Mouse (Mus musculus): Measurements from ENCODE around the gene Sncg. TPM values are rescaled to one million over a fixed set of nuclear protein-coding genes. Genes with fewer than 3 reads are reported as not detected.

The Sncg gene
- total and polyA plus RNA-seq, 3 experiments: 0.21 to 0.50 (median 0.27) TPM

GRCm38 (mm10) chr14:34363490-34364253 is 10.9 kb downstream of the Sncg start:
- Histone ChIP-seq H3K27ac (ENCODE audit: insufficient read depth, low read depth) (no peak overlapping the region), H3K9ac (ENCODE audit: insufficient read depth, low read depth) (no peak overlapping the region)
- TF ChIP-seq TBP (conservative IDR thresholded peaks at IDR 0.05; ENCODE audit: low read depth, low read length) (no peak), POLR2AphosphoS2 (IDR thresholded peaks at IDR 0.05; ENCODE audit: low read depth, low read length) (no peak), USF1 (IDR thresholded peaks at IDR 0.05; ENCODE audit: low read depth, low read length) (no peak), JUND (conservative IDR thresholded peaks at IDR 0.05; ENCODE audit: low read depth, low read length) (no peak)

DNA sequence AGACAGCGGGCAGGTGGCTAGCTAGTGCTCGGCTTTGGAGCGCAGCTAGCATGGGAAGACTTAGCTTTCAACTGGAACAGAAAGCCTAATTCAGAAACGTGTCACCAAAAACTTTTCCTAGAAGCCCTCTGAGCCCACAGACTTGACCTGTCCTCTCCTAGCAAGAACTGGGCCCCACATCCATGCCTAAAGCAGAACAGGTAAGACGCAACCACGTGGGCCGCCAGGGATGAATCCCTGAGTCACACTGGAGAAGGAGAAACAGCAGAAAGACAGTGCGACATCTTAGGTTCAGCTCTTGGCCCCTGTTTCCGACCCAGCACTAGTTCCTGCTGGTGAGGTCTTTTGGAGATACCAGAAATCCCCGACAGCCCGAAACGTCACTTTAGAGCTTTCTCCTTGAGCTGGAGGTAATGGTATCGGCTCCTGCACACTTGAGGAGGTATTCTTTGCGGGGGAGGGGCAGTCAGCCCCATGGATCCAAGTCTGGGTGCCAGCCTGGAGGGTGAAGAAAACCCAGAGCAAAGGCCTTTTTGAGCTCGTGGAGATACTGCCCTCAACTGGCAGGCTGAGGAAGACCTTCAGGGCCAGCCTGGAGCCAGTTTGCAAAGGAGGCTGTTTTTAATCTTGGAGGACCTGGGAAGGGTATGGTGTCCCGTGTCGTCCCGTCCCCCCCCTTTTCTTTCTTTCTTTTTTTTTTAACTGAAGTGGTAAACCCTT is 11.7 kb downstream of the Sncg start:
- Histone ChIP-seq H3K4me2 (ENCODE audit: insufficient read depth, low read depth, poor library complexity, severe bottlenecking) (no peak overlapping the region), H3K4me3 (replicated peaks in 1 of 3; ENCODE audit: low read depth in 2 of 3, low read length in 2 of 3, poor library complexity in 1 of 3) (no peak overlapping the region), H3K4me1 (ENCODE audit: control insufficient read depth in 1 of 2, insufficient read depth in 2 of 2) (0 out of 4 replicates have a peak, but pooled peaks cover 0 to 3% of the 10 kb centered on the region in 2 experiments), H3K36me3 (replicated peaks in 1 of 2; ENCODE audit: control insufficient read depth in 1 of 2, insufficient read depth in 1 of 2, low read length in 1 of 2) (no peaks in the 10 kb centered on the region), H3K27me3 (replicated peaks) (no peaks in the 10 kb centered on the region), H3K9ac (ENCODE audit: insufficient read depth, low read depth) (no peak overlapping the region), H3K9me3 (replicated peaks; ENCODE audit: low read length) (peaks cover 19% of the 10 kb centered on the region), H3K79me2 (replicated peaks; ENCODE audit: control insufficient read depth, extremely low read depth, insufficient read depth, poor library complexity, severe bottlenecking) (no peaks in the 10 kb centered on the region), H3K27ac (ENCODE audit: insufficient read depth, low read depth) (no peak overlapping the region)
- dilution Hi-C loops (cut with MboI; ENCODE audit: extremely low pct_ligation_motif_present, extremely low pct_unique_long_range_greater_than_20kb, low sequenced_read_pairs): no loop called here
- in situ Hi-C loops (cut with MboI; ENCODE audit: low pct_ligation_motif_present, low pct_unique_long_range_greater_than_20kb, low sequenced_read_pairs): no loop called here
- no peak for DNase-seq (ENCODE audit: extremely low read depth)
- TF ChIP-seq CTCF (conservative IDR thresholded peaks at IDR 0.05 in 1 of 2, IDR thresholded peaks at IDR 0.05 in 1 of 2; ENCODE audit: low read depth in 2 of 2, low read length in 2 of 2): peak in 1 of 2 experiments; percentile 59; a peak in 2 of 4 replicates
- no peak for TF ChIP-seq USF2 (conservative IDR thresholded peaks at IDR 0.05; ENCODE audit: low read depth, low read length)
- TF ChIP-seq RAD21 (IDR thresholded peaks at IDR 0.05; ENCODE audit: low read depth, low read length): peak; percentile 61
- TF ChIP-seq CHD2 (IDR thresholded peaks at IDR 0.05; ENCODE audit: low read length): 0 out of 2 replicates have a peak, but pooled peaks have one; percentile 16
- no peak for TF ChIP-seq ZKSCAN1 (IDR thresholded peaks at IDR 0.05; ENCODE audit: borderline replicate concordance, low read depth, low read length)
- peak; percentile 45 for TF ChIP-seq SMC3 (IDR thresholded peaks at IDR 0.05; ENCODE audit: low read depth, low read length)

More at GRCm38 (mm10) chr14:34363490-34364253, 10.9 kb downstream of the Sncg start:
- H3K79me2 ChIP-seq (replicated peaks; ENCODE audit: control insufficient read depth, extremely low read depth, insufficient read depth, poor library complexity, severe bottlenecking): no peaks in the 10 kb centered on the region
- in situ Hi-C loops (cut with MboI; ENCODE audit: low pct_ligation_motif_present, low pct_unique_long_range_greater_than_20kb, low sequenced_read_pairs): no loop called here
- no peaks in the 10 kb centered on the region for H3K36me3 ChIP-seq (replicated peaks in 1 of 2; ENCODE audit: control insufficient read depth in 1 of 2, insufficient read depth in 1 of 2, low read length in 1 of 2)
- H3K27me3 ChIP-seq (replicated peaks): no peaks in the 10 kb centered on the region
- peaks cover 19% of the 10 kb centered on the region for H3K9me3 ChIP-seq (replicated peaks; ENCODE audit: low read length)
- 0 out of 4 replicates have a peak, but pooled peaks cover 0 to 3% of the 10 kb centered on the region in 2 experiments for H3K4me1 ChIP-seq (ENCODE audit: control insufficient read depth in 1 of 2, insufficient read depth in 2 of 2)
- no peak for DNase-seq (ENCODE audit: extremely low read depth)
- H3K4me2 ChIP-seq (ENCODE audit: insufficient read depth, low read depth, poor library complexity, severe bottlenecking): no peak overlapping the region
- dilution Hi-C loops (cut with MboI; ENCODE audit: extremely low pct_ligation_motif_present, extremely low pct_unique_long_range_greater_than_20kb, low sequenced_read_pairs): no loop called here
- H3K4me3 ChIP-seq (replicated peaks in 1 of 3; ENCODE audit: low read depth in 2 of 3, low read length in 2 of 3, poor library complexity in 1 of 3): no peak overlapping the region

DNA sequence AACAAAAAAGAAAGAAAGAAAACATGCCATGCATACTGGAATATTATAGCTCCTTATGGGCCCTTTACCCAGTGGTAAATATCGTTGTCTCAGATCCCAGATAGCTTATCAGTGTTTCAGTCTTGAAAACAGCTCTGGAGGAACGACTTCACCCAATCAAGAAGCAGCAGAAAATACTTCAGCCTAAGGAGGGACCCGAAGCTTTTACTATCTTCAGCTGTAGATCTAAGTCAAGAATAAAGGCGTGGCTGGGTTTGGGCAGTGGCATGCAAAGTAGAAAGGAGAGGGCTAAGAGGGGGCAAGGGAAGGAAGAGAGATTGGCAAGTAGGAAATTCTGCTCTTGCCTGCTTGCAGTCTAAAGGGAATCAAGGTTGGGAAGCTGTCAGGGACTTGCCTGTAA is 12.5 kb downstream of the Sncg start:
- no peak overlapping the region for H3K4me3 ChIP-seq (replicated peaks in 1 of 3; ENCODE audit: low read depth in 2 of 3, low read length in 2 of 3, poor library complexity in 1 of 3)
- H3K9ac ChIP-seq (ENCODE audit: insufficient read depth, low read depth): no peak overlapping the region
- H3K27ac ChIP-seq (ENCODE audit: insufficient read depth, low read depth): no peak overlapping the region
- 0 out of 4 replicates have a peak, but pooled peaks cover 0 to 3% of the 10 kb centered on the region in 2 experiments for H3K4me1 ChIP-seq (ENCODE audit: control insufficient read depth in 1 of 2, insufficient read depth in 2 of 2)
- H3K36me3 ChIP-seq (replicated peaks in 1 of 2; ENCODE audit: control insufficient read depth in 1 of 2, insufficient read depth in 1 of 2, low read length in 1 of 2): no peaks in the 10 kb centered on the region
- peaks cover 19% of the 10 kb centered on the region for H3K9me3 ChIP-seq (replicated peaks; ENCODE audit: low read length)
- no peak overlapping the region for H3K4me2 ChIP-seq (ENCODE audit: insufficient read depth, low read depth, poor library complexity, severe bottlenecking)
- in situ Hi-C loops (cut with MboI; ENCODE audit: low pct_ligation_motif_present, low pct_unique_long_range_greater_than_20kb, low sequenced_read_pairs): no loop called here
- H3K27me3 ChIP-seq (replicated peaks): no peaks in the 10 kb centered on the region
- dilution Hi-C loops (cut with MboI; ENCODE audit: extremely low pct_ligation_motif_present, extremely low pct_unique_long_range_greater_than_20kb, low sequenced_read_pairs): no loop called here
- TF ChIP-seq BHLHE40 (IDR thresholded peaks at IDR 0.05; ENCODE audit: low read depth, low read length) (no peak), CHD1 (IDR thresholded peaks at IDR 0.05; ENCODE audit: low read depth, low read length) (no peak), POLR2AphosphoS2 (IDR thresholded peaks at IDR 0.05; ENCODE audit: low read depth, low read length) (no peak), MXI1 (IDR thresholded peaks at IDR 0.05; ENCODE audit: low read depth, low read length) (no peak), EP300 (IDR thresholded peaks at IDR 0.05; ENCODE audit: low read length) (no peak)
- no peak for DNase-seq (ENCODE audit: extremely low read depth)
- H3K79me2 ChIP-seq (replicated peaks; ENCODE audit: control insufficient read depth, extremely low read depth, insufficient read depth, poor library complexity, severe bottlenecking): no peaks in the 10 kb centered on the region
